Mouse (Mus musculus) bone marrow macrophage, adult 2 months (primary cell): ENCODE data around the gene Cnga2.

Experiments
- CTCF ChIP-seq: IDR thresholded peaks from 2 replicates; pipeline ENCODE4 v1.5.1; 2012; ENCODE audit warnings: low read depth, mild to moderate bottlenecking, low read length, moderate library complexity
- POLR2A ChIP-seq: IDR thresholded peaks from 2 replicates; pipeline ENCODE4 v1.6.1; 2012; ENCODE audit warnings: mild to moderate bottlenecking, low read depth, low read length, borderline replicate concordance

- TF ChIP-seq CTCF (no peak), POLR2A (no peak)
Observed at GRCm38 (mm10) chrX:72023542-72023941, 31.9 kb downstream of the Cnga2 start.
